Mouse (Mus musculus): ENCODE results near the gene Eddm3b. TPM values are rescaled to one million over a fixed set of nuclear protein-coding genes. Genes with fewer than 3 reads are reported as not detected.

The Eddm3b gene
- total and polyA plus RNA-seq, 3 experiments: not detected

DNA sequence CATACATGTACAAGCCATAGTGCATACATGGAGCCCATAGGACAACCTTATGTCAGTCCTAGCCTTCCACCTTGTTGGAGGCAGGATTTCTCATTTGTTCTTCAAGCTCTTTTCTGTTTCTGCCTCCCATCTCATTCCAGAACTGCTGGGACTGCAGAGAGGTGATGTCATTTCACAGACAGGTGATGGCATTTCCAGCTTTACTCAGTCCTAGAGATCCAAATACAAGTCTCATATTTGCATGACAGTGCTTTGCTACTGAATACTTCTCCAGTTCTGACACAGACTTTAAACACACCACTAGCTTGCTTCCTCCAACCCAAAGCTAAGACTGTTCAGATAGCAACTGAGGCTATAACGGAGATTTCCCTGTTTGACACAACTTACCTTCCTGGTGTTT is 35.0 kb upstream of the Eddm3b start:
- Histone ChIP-seq H3K9ac (ENCODE audit: control insufficient read depth, low read depth, low read length, poor library complexity, severe bottlenecking) (no peak overlapping the region), H3K36me3 (ENCODE audit: control insufficient read depth in 1 of 2, insufficient read depth in 2 of 2, low read length in 2 of 2) (no peaks in the 10 kb centered on the region), H3K4me1 (ENCODE audit: control insufficient read depth in 1 of 2, insufficient read depth in 2 of 2, low read length in 2 of 2) (no peaks in the 10 kb centered on the region), H3K27ac (ENCODE audit: control insufficient read depth, low read depth, low read length) (no peak overlapping the region), H3K79me2 (ENCODE audit: control insufficient read depth, insufficient read depth, low read length, poor library complexity) (no peaks in the 10 kb centered on the region), H3K4me3 (ENCODE audit: control insufficient read depth in 1 of 2, insufficient read depth in 1 of 2, low read depth in 2 of 2, low read length in 2 of 2) (no peak overlapping the region), H3K9me3 (replicated peaks; ENCODE audit: insufficient read depth, low read length) (no peaks in the 10 kb centered on the region), H3K27me3 (ENCODE audit: control insufficient read depth in 1 of 2, insufficient read depth in 2 of 2, low read length in 2 of 2) (no peaks in the 10 kb centered on the region; a peak in 1 of 4 replicates)
- DNase-seq (ENCODE audit: low read depth, low spot score): no peak
- TF ChIP-seq SMC3 (IDR thresholded peaks at IDR 0.05; ENCODE audit: low read depth, low read length): no peak
- no peak for TF ChIP-seq HCFC1 (IDR thresholded peaks at IDR 0.05; ENCODE audit: low read depth, low read length)
- TF ChIP-seq ETS1 (IDR thresholded peaks at IDR 0.05; ENCODE audit: low read depth, low read length): no peak
- no peak for TF ChIP-seq UBTF (IDR thresholded peaks at IDR 0.05; ENCODE audit: borderline replicate concordance, insufficient read depth, low read depth, low read length)
- no peak for TF ChIP-seq ZC3H11A (IDR thresholded peaks at IDR 0.05; ENCODE audit: low read depth, low read length)
- TF ChIP-seq POLR2AphosphoS2 (IDR thresholded peaks at IDR 0.05; ENCODE audit: low read length): no peak
- no peak for TF ChIP-seq CHD1 (IDR thresholded peaks at IDR 0.05; ENCODE audit: low read depth, low read length)
- TF ChIP-seq SIN3A (IDR thresholded peaks at IDR 0.05; ENCODE audit: low read length): no peak
- TF ChIP-seq GABPA (IDR thresholded peaks at IDR 0.05; ENCODE audit: low read depth, low read length): no peak
- TF ChIP-seq MAZ (IDR thresholded peaks at IDR 0.05; ENCODE audit: low read depth, low read length): no peak
- no peak for TF ChIP-seq ZNF384 (IDR thresholded peaks at IDR 0.05; ENCODE audit: low read depth, low read length)
- no peak for TF ChIP-seq USF1 (IDR thresholded peaks at IDR 0.05; ENCODE audit: low read depth, low read length)
- no peak for TF ChIP-seq GATA1 (IDR thresholded peaks at IDR 0.05; ENCODE audit: low read depth, low read length)
- TF ChIP-seq MAFK (IDR thresholded peaks at IDR 0.05; ENCODE audit: borderline replicate concordance, low read depth, low read length): no peak
- TF ChIP-seq TCF12 (IDR thresholded peaks at IDR 0.05; ENCODE audit: low read depth, low read length): no peak
- TF ChIP-seq CTCF (IDR thresholded peaks at IDR 0.05 in 2 of 3, conservative IDR thresholded peaks at IDR 0.05 in 1 of 3; ENCODE audit: control insufficient read depth in 1 of 3, insufficient read depth in 1 of 3, low read depth in 2 of 3, low read length in 3 of 3, poor library complexity in 1 of 3, severe bottlenecking in 1 of 3): no peak
- no peak for TF ChIP-seq TAL1 (IDR thresholded peaks at IDR 0.05; ENCODE audit: low read length)
- no peak for TF ChIP-seq MYC (IDR thresholded peaks at IDR 0.05; ENCODE audit: low read depth, low read length)
- TF ChIP-seq POLR2A (IDR thresholded peaks at IDR 0.05; ENCODE audit: control insufficient read depth in 1 of 2, insufficient read depth in 1 of 2, low read depth in 1 of 2, low read length in 2 of 2, poor library complexity in 1 of 2): no peak

DNA sequence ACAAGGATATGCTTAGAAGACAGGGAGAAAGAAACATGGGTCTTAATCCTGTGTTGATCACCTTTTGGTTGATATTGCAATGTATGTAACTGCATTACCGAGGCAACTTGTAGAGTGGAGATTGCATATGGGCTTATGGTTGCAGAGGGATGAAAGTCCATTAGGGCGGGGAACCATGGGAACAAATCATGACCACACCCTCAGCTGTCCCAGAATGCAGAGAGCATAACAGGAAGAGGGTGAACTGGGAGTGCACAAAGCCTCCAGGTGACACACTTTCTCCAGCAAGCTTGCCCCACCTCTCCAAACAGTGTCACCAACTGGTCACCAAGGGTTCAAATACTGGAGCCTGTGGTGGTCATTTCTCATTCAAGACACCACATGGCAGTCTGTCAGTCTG is 33.2 kb upstream of the Eddm3b start:
- no peak overlapping the region for H3K9ac ChIP-seq (ENCODE audit: control insufficient read depth, low read depth, low read length, poor library complexity, severe bottlenecking)
- H3K79me2 ChIP-seq (ENCODE audit: control insufficient read depth, insufficient read depth, low read length, poor library complexity): no peaks in the 10 kb centered on the region
- no peaks in the 10 kb centered on the region; a peak in 1 of 4 replicates for H3K27me3 ChIP-seq (ENCODE audit: control insufficient read depth in 1 of 2, insufficient read depth in 2 of 2, low read length in 2 of 2)
- H3K36me3 ChIP-seq (ENCODE audit: control insufficient read depth in 1 of 2, insufficient read depth in 2 of 2, low read length in 2 of 2): no peaks in the 10 kb centered on the region
- DNase-seq (ENCODE audit: low read depth, low spot score): no peak
- H3K4me3 ChIP-seq (ENCODE audit: control insufficient read depth in 1 of 2, insufficient read depth in 1 of 2, low read depth in 2 of 2, low read length in 2 of 2): no peak overlapping the region
- no peak overlapping the region for H3K27ac ChIP-seq (ENCODE audit: control insufficient read depth, low read depth, low read length)
- peaks cover 0 to 3% of the 10 kb centered on the region in 2 experiments; a peak in 1 of 4 replicates for H3K4me1 ChIP-seq (ENCODE audit: control insufficient read depth in 1 of 2, insufficient read depth in 2 of 2, low read length in 2 of 2)
- no peaks in the 10 kb centered on the region for H3K9me3 ChIP-seq (replicated peaks; ENCODE audit: insufficient read depth, low read length)
- no peak for TF ChIP-seq TCF12 (IDR thresholded peaks at IDR 0.05; ENCODE audit: low read depth, low read length)
- no peak for TF ChIP-seq NELFE (IDR thresholded peaks at IDR 0.05; ENCODE audit: low read depth, low read length)

All from MEL (cell line).